Mouse (Mus musculus): ENCODE data around the gene Cers3. TPM values are rescaled to one million over a fixed set of nuclear protein-coding genes. Genes with fewer than 3 reads are reported as not detected.

Gene Cers3
- total and polyA plus RNA-seq, 3 experiments, result 0.04 TPM; not detected in 2

GRCm38 (mm10) chr7:66859220-66859619, 115.9 kb downstream of the Cers3 start:
- no peak for DNase-seq (ENCODE audit: low read depth, low spot score)
- H3K4me1 ChIP-seq (ENCODE audit: control insufficient read depth in 1 of 2, insufficient read depth in 2 of 2, low read length in 2 of 2), result no peaks in the 10 kb centered on the region
- no peak overlapping the region for H3K4me3 ChIP-seq (ENCODE audit: control insufficient read depth in 1 of 2, insufficient read depth in 1 of 2, low read depth in 2 of 2, low read length in 2 of 2)
- TF ChIP-seq MAZ (IDR thresholded peaks at IDR 0.05; ENCODE audit: low read depth, low read length), result no peak
- no peak for TF ChIP-seq POLR2AphosphoS2 (IDR thresholded peaks at IDR 0.05; ENCODE audit: low read length)
- no peak for TF ChIP-seq ELF1 (IDR thresholded peaks at IDR 0.05; ENCODE audit: low read depth, low read length)
- no peak for TF ChIP-seq UBTF (IDR thresholded peaks at IDR 0.05; ENCODE audit: borderline replicate concordance, insufficient read depth, low read depth, low read length)
- H3K27me3 ChIP-seq (ENCODE audit: control insufficient read depth in 1 of 2, insufficient read depth in 2 of 2, low read length in 2 of 2), result no peaks in the 10 kb centered on the region
- no peaks in the 10 kb centered on the region for H3K79me2 ChIP-seq (ENCODE audit: control insufficient read depth, insufficient read depth, low read length, poor library complexity)
- no peak overlapping the region for H3K27ac ChIP-seq (ENCODE audit: control insufficient read depth, low read depth, low read length)
- H3K9me3 ChIP-seq (replicated peaks; ENCODE audit: insufficient read depth, low read length), result no peaks in the 10 kb centered on the region
- H3K9ac ChIP-seq (ENCODE audit: control insufficient read depth, low read depth, low read length, poor library complexity, severe bottlenecking), result no peak overlapping the region
- H3K36me3 ChIP-seq (ENCODE audit: control insufficient read depth in 1 of 2, insufficient read depth in 2 of 2, low read length in 2 of 2), result no peaks in the 10 kb centered on the region

DNA sequence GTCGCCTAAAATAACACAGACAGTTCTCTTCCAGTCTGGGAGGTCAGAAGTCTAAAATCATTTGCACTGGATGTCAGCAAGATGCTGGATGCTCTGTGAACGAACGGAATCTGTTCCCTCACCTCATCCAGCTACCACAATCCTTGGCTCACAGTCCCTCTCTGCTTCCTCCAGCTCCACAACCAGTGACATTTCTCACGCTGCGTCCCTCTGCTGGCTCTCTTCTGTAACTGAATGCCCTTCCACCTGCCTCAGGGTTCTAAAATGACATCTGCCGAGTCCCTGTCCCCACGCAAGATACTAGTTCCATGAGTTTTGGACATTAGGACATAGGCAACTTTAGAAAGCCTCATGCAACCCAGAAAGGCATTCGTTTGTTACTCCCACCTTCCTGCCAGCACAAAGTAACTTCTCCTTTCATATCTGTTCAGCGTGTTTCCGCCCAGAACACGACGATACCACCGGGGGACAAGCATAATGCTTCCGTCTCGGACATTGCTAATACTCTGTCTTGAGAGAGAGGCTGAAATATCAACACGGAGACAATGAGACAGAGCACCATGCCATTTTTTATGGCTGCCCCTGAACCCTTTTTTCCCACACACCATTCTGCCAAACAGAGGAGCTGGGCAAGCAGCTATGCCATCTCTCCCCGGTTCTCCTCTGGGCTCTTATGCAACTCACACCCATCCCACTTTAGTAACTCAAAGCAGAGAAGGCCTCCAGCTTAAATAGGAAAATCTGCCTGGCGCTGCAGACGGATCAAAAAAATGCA, 123.8 kb downstream of the Cers3 start:
- Histone ChIP-seq H3K79me2 (ENCODE audit: control insufficient read depth, insufficient read depth, low read length, poor library complexity) (no peaks in the 10 kb centered on the region), H3K27me3 (ENCODE audit: control insufficient read depth in 1 of 2, insufficient read depth in 2 of 2, low read length in 2 of 2) (no peaks in the 10 kb centered on the region), H3K9me3 (replicated peaks; ENCODE audit: insufficient read depth, low read length) (no peaks in the 10 kb centered on the region), H3K36me3 (ENCODE audit: control insufficient read depth in 1 of 2, insufficient read depth in 2 of 2, low read length in 2 of 2) (no peaks in the 10 kb centered on the region), H3K4me1 (ENCODE audit: control insufficient read depth in 1 of 2, insufficient read depth in 2 of 2, low read length in 2 of 2) (no peaks in the 10 kb centered on the region), H3K4me3 (ENCODE audit: control insufficient read depth in 1 of 2, insufficient read depth in 1 of 2, low read depth in 2 of 2, low read length in 2 of 2) (no peak overlapping the region; a peak in 1 of 4 replicates), H3K9ac (ENCODE audit: control insufficient read depth, low read depth, low read length, poor library complexity, severe bottlenecking) (no peak overlapping the region), H3K27ac (ENCODE audit: control insufficient read depth, low read depth, low read length) (no peak overlapping the region)
- DNase-seq (ENCODE audit: low read depth, low spot score), result peak; percentile 4
- TF ChIP-seq RAD21 (IDR thresholded peaks at IDR 0.05; ENCODE audit: low read depth, low read length) (no peak), TBP (IDR thresholded peaks at IDR 0.05; ENCODE audit: low read depth, low read length) (no peak), EP300 (IDR thresholded peaks at IDR 0.05; ENCODE audit: low read depth in 1 of 2, low read length in 2 of 2) (no peak), E2F4 (IDR thresholded peaks at IDR 0.05; ENCODE audit: borderline replicate concordance, low read depth, low read length) (no peak), NRF1 (IDR thresholded peaks at IDR 0.05; ENCODE audit: insufficient read depth, low read depth, low read length, poor library complexity, severe bottlenecking) (no peak), MAFK (IDR thresholded peaks at IDR 0.05; ENCODE audit: borderline replicate concordance, low read depth, low read length) (no peak), MAZ (IDR thresholded peaks at IDR 0.05; ENCODE audit: low read depth, low read length) (no peak), CHD2 (IDR thresholded peaks at IDR 0.05; ENCODE audit: low read length) (no peak), SIN3A (IDR thresholded peaks at IDR 0.05; ENCODE audit: low read length) (no peak), BHLHE40 (IDR thresholded peaks at IDR 0.05; ENCODE audit: borderline replicate concordance, low read depth, low read length) (no peak)

All from MEL (cell line).